ENCODE assay signal across 19 mouse cellular contexts in genomic region chr5:141058141-141058540, GRCm38 (mm10). TPM values are rescaled to one million over a fixed set of nuclear protein-coding genes. Genes with fewer than 3 reads are reported as not detected.
DNase-seq lines count a peak whose midpoint lies in the region; TF ChIP-seq lines count a peak whose summit lies in the region.
"Had no signal": no experiment of that assay in that cellular context is flagged by ENCODE, and none has a peak within 500 bp of the region (broad histone marks: within the 10 kb centered on the region; RNA-seq: fewer than 3 reads in every experiment).

No protein-coding gene starts in this region.

- TF ChIP-seq POLR2A in thymus, adult 2 months (IDR thresholded peaks at IDR 0.05; ENCODE audit: control insufficient read depth, extremely low read depth, insufficient read depth, low read length, poor library complexity), result no peak

- no peak overlapping the region for H3K27ac ChIP-seq in thymus, adult 2 months (ENCODE audit: control insufficient read depth, insufficient read depth, low read length)
- H3K27ac ChIP-seq: embryonic facial prominence, embryonic 15.5 days; heart, adult 2 months; heart, embryonic 15.5 days; limb, embryonic 12.5 days; liver, embryonic 15.5 days had no signal

- no peaks in the 10 kb centered on the region for H3K27me3 ChIP-seq in thymus, adult 2 months (ENCODE audit: control insufficient read depth, insufficient read depth, low read length)
- H3K27me3 ChIP-seq: embryonic facial prominence, embryonic 15.5 days; heart, embryonic 15.5 days; limb, embryonic 12.5 days; liver, embryonic 15.5 days had no signal

- no peaks in the 10 kb centered on the region for H3K36me3 ChIP-seq in thymus, adult 2 months (ENCODE audit: control insufficient read depth, insufficient read depth, low read length)
- H3K36me3 ChIP-seq: embryonic facial prominence, embryonic 15.5 days; G1E; heart, embryonic 15.5 days; limb, embryonic 12.5 days; liver, embryonic 15.5 days had no signal

- peaks cover 7% of the 10 kb centered on the region for H3K4me1 ChIP-seq in thymus, adult 2 months (replicated peaks; ENCODE audit: control insufficient read depth, insufficient read depth, low read length)
- H3K4me1 ChIP-seq: embryonic facial prominence, embryonic 15.5 days had no signal

- no peak for TF ChIP-seq CTCF in thymus, adult 2 months (IDR thresholded peaks at IDR 0.05; ENCODE audit: borderline replicate concordance, control insufficient read depth, extremely low read depth, insufficient read depth, low read length, poor library complexity)

- H3K4me3 ChIP-seq in thymus, adult 2 months (ENCODE audit: control insufficient read depth, insufficient read depth, low read length), result no peak overlapping the region
- H3K4me3 ChIP-seq: embryonic facial prominence, embryonic 15.5 days; heart, adult 2 months; heart, embryonic 15.5 days; limb, embryonic 12.5 days; liver, embryonic 15.5 days had no signal

- peak; percentile 20 for DNase-seq in adrenal gland, postnatal 10 days
- DNase-seq in adrenal gland, postnatal 25 days, result no peak
- peak; percentile 44 to 62 for DNase-seq in left cerebral cortex, adult 18-20 months (ENCODE audit: low spot score in 2 of 2)
- no peak for DNase-seq in left cerebral cortex, adult 11 months (ENCODE audit: low spot score)
- peak; percentile 87 for DNase-seq in gonadal fat pad, adult 2 months (ENCODE audit: low read depth)
- DNase-seq in right cerebral cortex, postnatal 10 days (ENCODE audit: low spot score in 2 of 2), result peak; percentile 53 to 63
- DNase-seq in thymus, adult 2 months, result no peak
- DNase-seq in heart, adult 18-20 months, result no peak
- DNase-seq: cerebellum, adult 2 months; heart, adult 2 months; kidney, adult 18-20 months; kidney, postnatal 36 days; midbrain, embryonic 14.5 days had no signal

- 79% methylated on average over 7 of the region's 7 CpGs for WGBS in thymus, adult 2 months

RNA-seq across cellular contexts. Expression of gene Card11, which starts 57.8 kb away (rescaled TPM):
- 1 to 10 TPM; 1.6 to 2.5 TPM for total RNA-seq in adrenal gland, postnatal 10 days (2021)
- 0.30 TPM in 1 of 2 replicates, not detected in the other for total RNA-seq in adrenal gland, postnatal 25 days (2021)
- under 1 TPM in 1 of 2 experiments, not detected in 1; 0.37 TPM for total RNA-seq in left cerebral cortex, adult 18-20 months (2021)
- 1.5 and 1.6 TPM in 2 replicates for polyA plus RNA-seq in gonadal fat pad, adult 2 months (2012; rRNA removed)
- 51.2 and 56.1 TPM in 2 replicates for polyA plus RNA-seq in thymus, adult 2 months (2012; rRNA removed)
- total RNA-seq in heart, adult 18-20 months (2021), result 1 to 10 TPM in 1 of 2 experiments, under 1 TPM in 1; 0.30 to 1.7 TPM
- total RNA-seq: G1E had no signal
- polyA plus RNA-seq: forebrain, embryonic 11.5 days; G1E had no signal

Comparison
In these comparisons a context has a peak if more than half of its experiments do, and no peak if none do; other contexts are left out.
1. DNase-seq: peak in adrenal gland, postnatal 10 days (single experiment), left cerebral cortex, adult 18-20 months (2 of 2), gonadal fat pad, adult 2 months (single experiment) and right cerebral cortex, postnatal 10 days (2 of 2); none in adrenal gland, postnatal 25 days (single experiment), left cerebral cortex, adult 11 months (single experiment), thymus, adult 2 months (single experiment) and heart, adult 18-20 months (0 of 2).